Mouse (Mus musculus) erythroblast, embryonic 14.5 days (primary cell): ENCODE measurements at regions not wholly inside any gene's neighbourhood (a gene's known extent, or its start where the extent isn't known, plus 50 kb on each side); places are given as distances from the start of the nearest gene placed in this dataset.

Experiments used
- GATA1 ChIP-seq: IDR thresholded peaks from 2 replicates; pipeline ENCODE4 v1.6.1; 2012; ENCODE audit warnings: low read length, inconsistent platforms, mixed read lengths
- TAL1 ChIP-seq: IDR thresholded peaks from 3 replicates; pipeline ENCODE4 v1.6.1; 2012; ENCODE audit warnings: low read length, inconsistent platforms, mixed read lengths

DNA sequence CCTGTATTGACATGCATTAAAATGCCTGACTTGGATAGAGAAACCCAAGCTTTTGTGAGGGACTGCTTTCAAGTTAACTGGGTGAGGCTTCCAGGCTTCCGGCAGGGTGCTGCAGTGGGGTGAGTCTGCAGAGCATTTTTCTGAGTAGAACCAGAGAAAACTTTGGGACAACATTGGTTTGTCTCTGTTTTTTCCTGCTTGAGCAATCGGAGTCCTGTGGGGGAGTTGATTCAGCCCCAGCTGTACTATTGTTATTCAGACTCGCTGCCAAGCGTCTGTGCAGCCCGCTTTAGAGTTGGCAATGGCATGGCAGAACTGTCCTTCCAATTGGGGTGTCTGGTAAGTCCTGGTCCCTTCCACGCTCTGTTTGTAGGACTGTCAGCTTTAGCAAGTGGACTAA is 204.8 kb upstream of the P2ry1 start:
- TF ChIP-seq GATA1 (no peak), TAL1 (no peak)
